Mouse (Mus musculus): ENCODE results near the gene Fndc11. TPM values are rescaled to one million over a fixed set of nuclear protein-coding genes. Genes with fewer than 3 reads are reported as not detected.

Fndc11 gene
- polyA plus RNA-seq, 1 experiment from 2014 or later = not detected

- Histone ChIP-seq H3K9me3 (ENCODE audit: control insufficient read depth, low read length) (no peaks in the 10 kb centered on the region), H3K9ac (ENCODE audit: low read length) (no peak overlapping the region), H3K36me3 (ENCODE audit: control insufficient read depth, insufficient read depth, low read length) (peaks cover 7% of the 10 kb centered on the region), H3K4me1 (replicated peaks; ENCODE audit: control insufficient read depth, insufficient read depth, low read length) (peaks cover 15% of the 10 kb centered on the region; the same call in 1 of the 2 replicates), H3K4me3 (ENCODE audit: low read depth, low read length) (no peak overlapping the region), H3K27me3 (replicated peaks; ENCODE audit: control insufficient read depth, insufficient read depth, low read length) (no peaks in the 10 kb centered on the region), H3K27ac (ENCODE audit: low read depth) (no peak overlapping the region), H3K4me2 (ENCODE audit: low read length) (no peak overlapping the region)
- no peak for ATAC-seq (replicated peaks; ENCODE audit: low FRiP score, low TSS enrichment, low read depth)
- DNase-seq (ENCODE audit: low spot score) = no peak
- 94% methylated on average over 9 of the region's 9 CpGs for WGBS
Measured at GRCm38 (mm10) chr2:181239261-181239660, 19.4 kb downstream of the Fndc11 start.

- Histone ChIP-seq H3K27ac (ENCODE audit: low read depth) (no peak overlapping the region), H3K27me3 (replicated peaks; ENCODE audit: control insufficient read depth, insufficient read depth, low read length) (no peaks in the 10 kb centered on the region), H3K4me2 (ENCODE audit: low read length) (peak overlapping the region; percentile 72), H3K9ac (ENCODE audit: low read length) (no peak overlapping the region), H3K4me1 (replicated peaks; ENCODE audit: control insufficient read depth, insufficient read depth, low read length) (peaks cover 15% of the 10 kb centered on the region; the same call in 1 of the 2 replicates), H3K4me3 (ENCODE audit: low read depth, low read length) (no peak overlapping the region), H3K36me3 (ENCODE audit: control insufficient read depth, insufficient read depth, low read length) (peaks cover 4% of the 10 kb centered on the region), H3K9me3 (ENCODE audit: control insufficient read depth, low read length) (no peaks in the 10 kb centered on the region)
- ATAC-seq (replicated peaks; ENCODE audit: low FRiP score, low TSS enrichment, low read depth) (no peak), DNase-seq (ENCODE audit: low spot score) (no peak)
- 90% methylated on average over 13 of the region's 13 CpGs for WGBS
Measured at GRCm38 (mm10) chr2:181240806-181241440, 21.1 kb downstream of the Fndc11 start.

- peak within 1 kb of the TSS; percentile 72 for H3K4me2 ChIP-seq (ENCODE audit: low read length)
- peak within 1 kb of the TSS; percentile 63 for H3K9ac ChIP-seq (ENCODE audit: low read length)
- peak within 1 kb of the TSS; percentile 54 for H3K4me3 ChIP-seq (ENCODE audit: low read depth, low read length)
- WGBS = 7% methylated on average over 16 of the region's 16 CpGs
- H3K27me3 ChIP-seq (replicated peaks; ENCODE audit: control insufficient read depth, insufficient read depth, low read length) = no peaks in the 10 kb centered on the region
- H3K36me3 ChIP-seq (ENCODE audit: control insufficient read depth, insufficient read depth, low read length) = peaks cover 4% of the 10 kb centered on the region
- peaks cover 15% of the 10 kb centered on the region; the same call in 1 of the 2 replicates for H3K4me1 ChIP-seq (replicated peaks; ENCODE audit: control insufficient read depth, insufficient read depth, low read length)
- no peak within 1 kb of the TSS for H3K27ac ChIP-seq (ENCODE audit: low read depth)
- DNase-seq (ENCODE audit: low spot score) (peak; percentile 69), ATAC-seq (replicated peaks; ENCODE audit: low FRiP score, low TSS enrichment, low read depth) (peak; percentile 81)
- no peaks in the 10 kb centered on the region for H3K9me3 ChIP-seq (ENCODE audit: control insufficient read depth, low read length)
Measured at GRCm38 (mm10) chr2:181241602-181242313, 21.9 kb downstream of the Fndc11 start, which contains the start of gene Helz2. Gene Helz2, minus strand, starts transcription at chr2:181242027.

GRCm38 (mm10) chr2:181242314-181242665 lies 22.5 kb downstream of the Fndc11 start:
- H3K4me2 ChIP-seq (ENCODE audit: low read length) = peak overlapping the region; percentile 72
- ATAC-seq (replicated peaks; ENCODE audit: low FRiP score, low TSS enrichment, low read depth) (no peak), DNase-seq (ENCODE audit: low spot score) (peak; percentile 58)
- peak overlapping the region; percentile 63 for H3K9ac ChIP-seq (ENCODE audit: low read length)
- no peaks in the 10 kb centered on the region for H3K9me3 ChIP-seq (ENCODE audit: control insufficient read depth, low read length)
- peaks cover 15% of the 10 kb centered on the region; the same call in 1 of the 2 replicates for H3K4me1 ChIP-seq (replicated peaks; ENCODE audit: control insufficient read depth, insufficient read depth, low read length)
- peaks cover 4% of the 10 kb centered on the region for H3K36me3 ChIP-seq (ENCODE audit: control insufficient read depth, insufficient read depth, low read length)
- H3K4me3 ChIP-seq (ENCODE audit: low read depth, low read length) = peak overlapping the region; percentile 54
- WGBS = 56% methylated on average over 3 of the region's 3 CpGs
- H3K27me3 ChIP-seq (replicated peaks; ENCODE audit: control insufficient read depth, insufficient read depth, low read length) = no peaks in the 10 kb centered on the region
- no peak overlapping the region for H3K27ac ChIP-seq (ENCODE audit: low read depth)

GRCm38 (mm10) chr2:181243706-181244394 lies 24.0 kb downstream of the Fndc11 start:
- H3K4me1 ChIP-seq (replicated peaks; ENCODE audit: control insufficient read depth, insufficient read depth, low read length) = peaks cover 15% of the 10 kb centered on the region; the same call in 1 of the 2 replicates
- H3K36me3 ChIP-seq (ENCODE audit: control insufficient read depth, insufficient read depth, low read length) = no peaks in the 10 kb centered on the region; the same call in 1 of the 2 replicates
- no peak overlapping the region for H3K4me2 ChIP-seq (ENCODE audit: low read length)
- ATAC-seq (replicated peaks; ENCODE audit: low FRiP score, low TSS enrichment, low read depth) (no peak), DNase-seq (ENCODE audit: low spot score) (no peak)
- no peak overlapping the region for H3K4me3 ChIP-seq (ENCODE audit: low read depth, low read length)
- H3K9ac ChIP-seq (ENCODE audit: low read length) = no peak overlapping the region
- WGBS = 34% methylated on average over 11 of the region's 11 CpGs
- no peaks in the 10 kb centered on the region for H3K9me3 ChIP-seq (ENCODE audit: control insufficient read depth, low read length)
- no peak overlapping the region for H3K27ac ChIP-seq (ENCODE audit: low read depth)
- no peaks in the 10 kb centered on the region for H3K27me3 ChIP-seq (replicated peaks; ENCODE audit: control insufficient read depth, insufficient read depth, low read length)

GRCm38 (mm10) chr2:181245031-181245430 lies 25.2 kb downstream of the Fndc11 start:
- WGBS = 25% methylated on average over 2 of the region's 2 CpGs
- no peaks in the 10 kb centered on the region for H3K9me3 ChIP-seq (ENCODE audit: control insufficient read depth, low read length)
- no peak for DNase-seq (ENCODE audit: low spot score)
- no peak for ATAC-seq (replicated peaks; ENCODE audit: low FRiP score, low TSS enrichment, low read depth)
- no peaks in the 10 kb centered on the region; the same call in 1 of the 2 replicates for H3K36me3 ChIP-seq (ENCODE audit: control insufficient read depth, insufficient read depth, low read length)
- H3K9ac ChIP-seq (ENCODE audit: low read length) = no peak overlapping the region
- 0 out of 2 replicates have a peak overlapping the region, but pooled peaks have one; percentile 7 for H3K27ac ChIP-seq (ENCODE audit: low read depth)
- H3K4me3 ChIP-seq (ENCODE audit: low read depth, low read length) = no peak overlapping the region
- H3K27me3 ChIP-seq (replicated peaks; ENCODE audit: control insufficient read depth, insufficient read depth, low read length) = no peaks in the 10 kb centered on the region
- H3K4me1 ChIP-seq (replicated peaks; ENCODE audit: control insufficient read depth, insufficient read depth, low read length) = peaks cover 15% of the 10 kb centered on the region; the same call in 1 of the 2 replicates
- H3K4me2 ChIP-seq (ENCODE audit: low read length) = no peak overlapping the region

- ATAC-seq (replicated peaks; ENCODE audit: low FRiP score, low TSS enrichment, low read depth) (peak; percentile 61; the same call in 1 of the 2 replicates), DNase-seq (ENCODE audit: low spot score) (peak; percentile 57)
- Histone ChIP-seq H3K4me1 (replicated peaks; ENCODE audit: control insufficient read depth, insufficient read depth, low read length) (no peaks in the 10 kb centered on the region), H3K36me3 (ENCODE audit: control insufficient read depth, insufficient read depth, low read length) (peaks cover 30% of the 10 kb centered on the region), H3K27me3 (replicated peaks; ENCODE audit: control insufficient read depth, insufficient read depth, low read length) (no peaks in the 10 kb centered on the region), H3K9me3 (ENCODE audit: control insufficient read depth, low read length) (no peaks in the 10 kb centered on the region), H3K9ac (ENCODE audit: low read length) (no peak overlapping the region), H3K4me2 (ENCODE audit: low read length) (no peak overlapping the region), H3K27ac (ENCODE audit: low read depth) (peak overlapping the region; percentile 6; the same call in 1 of the 2 replicates), H3K4me3 (ENCODE audit: low read depth, low read length) (no peak overlapping the region)
- WGBS = 73% methylated on average over 10 of the region's 10 CpGs
Measured at GRCm38 (mm10) chr2:181249217-181249616, 29.4 kb downstream of the Fndc11 start.

- Histone ChIP-seq H3K36me3 (ENCODE audit: control insufficient read depth, insufficient read depth, low read length) (peaks cover 50% of the 10 kb centered on the region), H3K27ac (ENCODE audit: low read depth) (no peak overlapping the region), H3K4me3 (ENCODE audit: low read depth, low read length) (no peak overlapping the region), H3K4me1 (replicated peaks; ENCODE audit: control insufficient read depth, insufficient read depth, low read length) (no peaks in the 10 kb centered on the region), H3K9me3 (ENCODE audit: control insufficient read depth, low read length) (no peaks in the 10 kb centered on the region), H3K9ac (ENCODE audit: low read length) (no peak overlapping the region), H3K4me2 (ENCODE audit: low read length) (no peak overlapping the region), H3K27me3 (replicated peaks; ENCODE audit: control insufficient read depth, insufficient read depth, low read length) (no peaks in the 10 kb centered on the region)
- DNase-seq (ENCODE audit: low spot score) (no peak), ATAC-seq (replicated peaks; ENCODE audit: low FRiP score, low TSS enrichment, low read depth) (no peak)
- WGBS = 79% methylated on average over 1 of the region's 1 CpGs
Measured at GRCm38 (mm10) chr2:181251841-181252240, 32.0 kb downstream of the Fndc11 start.

Measured in intestine, embryonic 14.5 days (tissue).